Mouse (Mus musculus): Measurements from ENCODE around the gene Focad. TPM values are rescaled to one million over a fixed set of nuclear protein-coding genes. Genes with fewer than 3 reads are reported as not detected.
A peak's percentile ranks its signal among the peaks of the same experiment; 100 is the strongest.

The Focad gene
- total and polyA plus RNA-seq, 2 experiments from 2014 or later: 5.0 to 13.2 TPM

DNA sequence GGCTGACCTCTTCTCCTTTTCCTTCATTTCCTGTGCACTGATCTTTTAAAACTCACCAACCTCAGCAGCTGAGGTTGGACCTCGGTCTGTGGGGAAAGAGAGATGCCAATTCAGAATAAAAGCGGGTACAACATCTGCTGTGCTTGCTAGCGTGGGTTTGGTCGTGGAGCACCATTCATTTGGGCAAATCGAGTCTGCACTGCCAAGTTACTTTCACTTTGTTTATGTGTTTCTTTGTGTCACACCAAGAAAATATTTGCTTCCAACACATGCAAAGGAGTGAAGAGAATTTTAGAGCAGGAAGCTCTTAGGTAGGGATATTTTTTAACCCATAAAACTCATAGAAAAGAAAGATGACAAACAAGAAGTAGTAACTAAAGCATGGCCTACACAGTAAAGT is 13.0 kb upstream of the Focad start:
- 77% methylated on average over 5 of the region's 5 CpGs for WGBS
- no peak overlapping the region for H3K4me3 ChIP-seq (ENCODE audit: low read depth, low read length)
- H3K27me3 ChIP-seq (ENCODE audit: control insufficient read depth, insufficient read depth, low read length): no peaks in the 10 kb centered on the region

DNA sequence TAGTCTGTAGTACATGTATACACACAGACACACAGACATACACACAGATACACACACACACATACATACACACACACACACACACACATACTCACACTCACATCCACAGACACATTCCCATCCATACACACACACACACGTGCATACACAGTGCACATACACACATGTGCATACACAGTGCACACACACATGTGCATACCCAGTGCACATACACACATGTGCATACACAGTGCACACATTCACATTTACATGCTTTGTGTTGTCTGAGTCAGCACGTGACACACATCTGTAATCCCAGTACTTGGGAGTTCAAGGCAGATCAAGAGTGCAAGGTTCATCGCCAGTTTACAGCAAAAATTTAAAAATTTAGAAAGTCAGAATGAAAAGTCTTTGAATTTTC is 12.5 kb upstream of the Focad start:
- Histone ChIP-seq H3K27me3 (ENCODE audit: control insufficient read depth, insufficient read depth, low read length) (no peaks in the 10 kb centered on the region), H3K27ac (ENCODE audit: low read depth) (no peak overlapping the region), H3K4me3 (ENCODE audit: low read depth, low read length) (no peak overlapping the region), H3K36me3 (replicated peaks; ENCODE audit: control insufficient read depth, insufficient read depth, low read length) (no peaks in the 10 kb centered on the region), H3K9ac (replicated peaks; ENCODE audit: low read depth, low read length) (no peak overlapping the region), H3K4me2 (ENCODE audit: low read depth, low read length) (no peak overlapping the region), H3K9me3 (replicated peaks; ENCODE audit: control insufficient read depth, low read length) (no peaks in the 10 kb centered on the region), H3K4me1 (ENCODE audit: control insufficient read depth, insufficient read depth) (no peaks in the 10 kb centered on the region)
- no peak for DNase-seq (ENCODE audit: low spot score)
- no peak for ATAC-seq (ENCODE audit: insufficient read depth, low read depth)
- TF ChIP-seq EP300 (IDR thresholded peaks at IDR 0.05; ENCODE audit: low read depth): no peak
- WGBS: 85% methylated on average over 3 of the region's 3 CpGs

More for the DNA sequence above, 13.0 kb upstream of the Focad start:
- Histone ChIP-seq H3K27ac (ENCODE audit: low read depth) (no peak overlapping the region), H3K4me1 (ENCODE audit: control insufficient read depth, insufficient read depth) (no peaks in the 10 kb centered on the region), H3K36me3 (replicated peaks; ENCODE audit: control insufficient read depth, insufficient read depth, low read length) (no peaks in the 10 kb centered on the region), H3K9ac (replicated peaks; ENCODE audit: low read depth, low read length) (no peak overlapping the region), H3K4me2 (ENCODE audit: low read depth, low read length) (no peak overlapping the region), H3K9me3 (replicated peaks; ENCODE audit: control insufficient read depth, low read length) (no peaks in the 10 kb centered on the region)
- no peak for TF ChIP-seq EP300 (IDR thresholded peaks at IDR 0.05; ENCODE audit: low read depth)
- no peak for TF ChIP-seq CTCF (IDR thresholded peaks at IDR 0.05; ENCODE audit: low read depth)
- ATAC-seq (ENCODE audit: insufficient read depth, low read depth) (no peak), DNase-seq (ENCODE audit: low spot score) (no peak)

DNA sequence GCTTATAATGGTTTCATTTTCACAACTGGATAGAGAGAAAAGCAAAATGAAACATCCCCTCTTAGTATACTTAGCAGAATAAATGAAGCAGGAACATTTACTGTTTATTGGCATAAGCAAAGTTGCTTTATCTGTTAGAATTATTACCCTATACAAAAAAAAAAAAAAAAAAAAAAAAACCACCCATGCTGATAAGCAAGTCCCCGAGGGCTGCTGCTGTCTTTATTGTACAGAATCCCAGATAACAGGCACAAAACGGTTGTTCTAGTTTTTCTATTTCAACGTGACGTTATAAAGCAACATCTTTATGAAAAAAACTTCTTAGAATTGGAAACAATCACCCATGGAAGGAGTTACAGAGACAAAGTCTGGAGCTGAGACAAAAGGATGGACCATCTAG is 12.0 kb upstream of the Focad start:
- Histone ChIP-seq H3K9me3 (replicated peaks; ENCODE audit: control insufficient read depth, low read length) (no peaks in the 10 kb centered on the region), H3K4me2 (ENCODE audit: low read depth, low read length) (no peak overlapping the region), H3K4me3 (ENCODE audit: low read depth, low read length) (no peak overlapping the region), H3K36me3 (replicated peaks; ENCODE audit: control insufficient read depth, insufficient read depth, low read length) (no peaks in the 10 kb centered on the region), H3K9ac (replicated peaks; ENCODE audit: low read depth, low read length) (no peak overlapping the region), H3K27ac (ENCODE audit: low read depth) (no peak overlapping the region), H3K4me1 (ENCODE audit: control insufficient read depth, insufficient read depth) (no peaks in the 10 kb centered on the region), H3K27me3 (ENCODE audit: control insufficient read depth, insufficient read depth, low read length) (no peaks in the 10 kb centered on the region)
- DNase-seq (ENCODE audit: low spot score): no peak
- no peak for ATAC-seq (ENCODE audit: insufficient read depth, low read depth)
- 60% methylated on average over 4 of the region's 4 CpGs for WGBS
- no peak for TF ChIP-seq EP300 (IDR thresholded peaks at IDR 0.05; ENCODE audit: low read depth)
- no peak for TF ChIP-seq CTCF (IDR thresholded peaks at IDR 0.05; ENCODE audit: low read depth)

DNA sequence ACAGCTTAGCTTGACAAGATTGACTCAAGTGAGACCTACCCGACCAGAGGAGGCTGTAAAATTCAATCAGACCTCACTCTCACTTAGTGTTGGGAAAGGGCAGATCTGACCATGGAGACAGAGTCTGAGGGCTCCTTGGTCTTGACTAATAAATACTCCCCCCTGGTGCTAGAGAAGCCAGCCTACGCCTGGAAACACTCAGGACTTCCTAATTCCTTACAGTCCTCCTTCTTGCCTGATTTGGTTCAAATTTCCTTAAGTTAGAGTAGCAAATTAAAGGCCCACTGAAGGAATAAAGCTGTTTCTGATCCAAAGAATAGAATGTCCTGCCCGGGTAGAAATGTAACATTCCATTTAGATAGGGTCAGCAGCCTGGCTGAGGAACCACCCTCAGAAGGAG is 10.6 kb upstream of the Focad start:
- Histone ChIP-seq H3K9ac (replicated peaks; ENCODE audit: low read depth, low read length) (no peak overlapping the region), H3K9me3 (replicated peaks; ENCODE audit: control insufficient read depth, low read length) (no peaks in the 10 kb centered on the region), H3K4me1 (ENCODE audit: control insufficient read depth, insufficient read depth) (no peaks in the 10 kb centered on the region), H3K27me3 (ENCODE audit: control insufficient read depth, insufficient read depth, low read length) (no peaks in the 10 kb centered on the region), H3K4me2 (ENCODE audit: low read depth, low read length) (no peak overlapping the region), H3K36me3 (replicated peaks; ENCODE audit: control insufficient read depth, insufficient read depth, low read length) (no peaks in the 10 kb centered on the region), H3K27ac (ENCODE audit: low read depth) (no peak overlapping the region), H3K4me3 (ENCODE audit: low read depth, low read length) (no peak overlapping the region)
- no peak for DNase-seq (ENCODE audit: low spot score)
- TF ChIP-seq EP300 (IDR thresholded peaks at IDR 0.05; ENCODE audit: low read depth) (no peak), CTCF (IDR thresholded peaks at IDR 0.05; ENCODE audit: low read depth) (no peak)
- 58% methylated on average over 3 of the region's 3 CpGs for WGBS
- ATAC-seq (ENCODE audit: insufficient read depth, low read depth): no peak

DNA sequence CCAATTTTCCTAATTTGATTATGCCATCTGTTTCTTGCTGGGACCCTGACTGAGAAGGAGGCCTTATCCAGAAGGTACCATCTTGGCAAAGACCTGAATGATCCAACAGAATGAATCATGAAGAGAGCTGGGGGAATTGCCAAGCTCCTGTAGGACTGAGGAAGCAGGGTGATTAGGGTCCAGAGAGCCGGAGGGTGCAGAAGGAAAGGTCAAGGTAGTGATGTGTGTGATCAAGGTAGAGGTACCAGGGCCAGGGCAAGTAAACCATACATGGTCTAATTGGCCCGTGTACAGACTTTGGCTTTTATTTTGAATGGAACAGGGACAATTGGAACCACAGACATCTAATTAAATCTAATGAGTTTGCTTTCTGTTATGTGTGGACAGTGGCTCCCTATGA is 4.1 kb upstream of the Focad start:
- Histone ChIP-seq H3K4me1 (ENCODE audit: control insufficient read depth, insufficient read depth) (no peaks in the 10 kb centered on the region; the same call in 1 of the 2 replicates), H3K4me2 (ENCODE audit: low read depth, low read length) (no peak overlapping the region), H3K27me3 (ENCODE audit: control insufficient read depth, insufficient read depth, low read length) (no peaks in the 10 kb centered on the region), H3K4me3 (ENCODE audit: low read depth, low read length) (no peak overlapping the region), H3K27ac (ENCODE audit: low read depth) (no peak overlapping the region), H3K9me3 (replicated peaks; ENCODE audit: control insufficient read depth, low read length) (no peaks in the 10 kb centered on the region), H3K9ac (replicated peaks; ENCODE audit: low read depth, low read length) (no peak overlapping the region), H3K36me3 (replicated peaks; ENCODE audit: control insufficient read depth, insufficient read depth, low read length) (no peaks in the 10 kb centered on the region)
- 81% methylated on average over 2 of the region's 2 CpGs for WGBS
- TF ChIP-seq EP300 (IDR thresholded peaks at IDR 0.05; ENCODE audit: low read depth) (no peak), CTCF (IDR thresholded peaks at IDR 0.05; ENCODE audit: low read depth) (no peak)
- DNase-seq (ENCODE audit: low spot score): no peak
- ATAC-seq (ENCODE audit: insufficient read depth, low read depth): no peak

DNA sequence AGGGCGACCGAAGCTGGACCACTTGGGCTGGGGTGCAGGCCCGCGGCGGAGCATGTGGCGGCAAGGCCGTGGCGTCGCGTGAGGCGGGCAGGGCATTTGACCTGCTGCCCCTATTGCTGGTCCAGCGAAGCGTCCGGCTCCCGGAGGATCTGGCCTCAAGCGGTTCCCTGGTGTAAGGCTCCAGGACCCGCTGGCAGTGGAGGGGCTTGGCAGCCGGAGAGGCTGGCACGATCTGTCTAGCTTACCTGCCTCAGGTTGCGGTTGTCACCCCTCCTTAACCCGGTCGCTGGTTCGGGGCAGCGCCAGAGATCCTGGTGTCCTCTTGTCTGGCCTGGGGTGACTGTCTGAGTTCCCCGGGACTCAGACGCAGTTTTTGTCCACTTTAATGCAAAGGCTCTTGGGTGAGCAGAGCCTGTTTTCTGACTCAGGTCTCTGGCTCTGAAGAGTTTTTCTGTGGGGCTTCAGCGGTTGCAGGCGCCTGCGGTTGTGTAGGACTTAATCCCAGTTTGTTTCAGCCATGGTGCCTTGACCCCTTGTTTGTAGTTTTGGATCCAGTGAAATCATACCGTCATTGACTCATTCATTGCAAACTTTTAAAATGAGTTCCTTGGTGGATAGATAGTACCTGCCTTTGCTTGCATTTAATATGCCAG is 465 bp downstream of the Focad start:
- H3K4me3 ChIP-seq (ENCODE audit: low read depth, low read length): peak overlapping the region; percentile 74
- no peaks in the 10 kb centered on the region; the same call in 1 of the 2 replicates for H3K4me1 ChIP-seq (ENCODE audit: control insufficient read depth, insufficient read depth)
- WGBS: 2% methylated on average over 30 of the region's 30 CpGs
- DNase-seq (ENCODE audit: low spot score) (no peak), ATAC-seq (ENCODE audit: insufficient read depth, low read depth) (peak; percentile 59)
- H3K27ac ChIP-seq (ENCODE audit: low read depth): peak overlapping the region; percentile 51; the same call in 1 of the 2 replicates
- H3K9me3 ChIP-seq (replicated peaks; ENCODE audit: control insufficient read depth, low read length): no peaks in the 10 kb centered on the region
- H3K4me2 ChIP-seq (ENCODE audit: low read depth, low read length): peak overlapping the region; percentile 96
- H3K36me3 ChIP-seq (replicated peaks; ENCODE audit: control insufficient read depth, insufficient read depth, low read length): no peaks in the 10 kb centered on the region
- no peak for TF ChIP-seq EP300 (IDR thresholded peaks at IDR 0.05; ENCODE audit: low read depth)
- TF ChIP-seq CTCF (IDR thresholded peaks at IDR 0.05; ENCODE audit: low read depth): no peak
- H3K9ac ChIP-seq (replicated peaks; ENCODE audit: low read depth, low read length): peak overlapping the region; percentile 75
- H3K27me3 ChIP-seq (ENCODE audit: control insufficient read depth, insufficient read depth, low read length): no peaks in the 10 kb centered on the region
